Mouse (Mus musculus): ENCODE data around the gene 9430038I01Rik. TPM values are rescaled to one million over a fixed set of nuclear protein-coding genes. Genes with fewer than 3 reads are reported as not detected.

The 9430038I01Rik gene
- total and polyA plus RNA-seq, 3 experiments = 7.4 to 14.6 (median 11.6) TPM

GRCm38 (mm10) chr7:137421236-137421635 lies 10.7 kb upstream of the 9430038I01Rik start:
- Histone ChIP-seq H3K4me2 (ENCODE audit: insufficient read depth, low read depth, poor library complexity, severe bottlenecking) (no peak overlapping the region), H3K27me3 (replicated peaks) (no peaks in the 10 kb centered on the region), H3K36me3 (replicated peaks in 1 of 2; ENCODE audit: control insufficient read depth in 1 of 2, insufficient read depth in 1 of 2, low read length in 1 of 2) (no peaks in the 10 kb centered on the region), H3K27ac (ENCODE audit: insufficient read depth, low read depth) (no peak overlapping the region), H3K4me3 (replicated peaks in 1 of 3; ENCODE audit: low read depth in 2 of 3, low read length in 2 of 3, poor library complexity in 1 of 3) (no peak overlapping the region), H3K9ac (ENCODE audit: insufficient read depth, low read depth) (no peak overlapping the region), H3K79me2 (replicated peaks; ENCODE audit: control insufficient read depth, extremely low read depth, insufficient read depth, poor library complexity, severe bottlenecking) (no peaks in the 10 kb centered on the region), H3K4me1 (ENCODE audit: control insufficient read depth in 1 of 2, insufficient read depth in 2 of 2) (no peaks in the 10 kb centered on the region), H3K9me3 (replicated peaks; ENCODE audit: low read length) (peaks cover 2% of the 10 kb centered on the region)
- dilution Hi-C loops (cut with MboI; ENCODE audit: extremely low pct_ligation_motif_present, extremely low pct_unique_long_range_greater_than_20kb, low sequenced_read_pairs) (no loop called here), in situ Hi-C loops (cut with MboI; ENCODE audit: low pct_ligation_motif_present, low pct_unique_long_range_greater_than_20kb, low sequenced_read_pairs) (no loop called here)
- TF ChIP-seq EP300 (IDR thresholded peaks at IDR 0.05; ENCODE audit: low read length) (no peak), RCOR1 (conservative IDR thresholded peaks at IDR 0.05; ENCODE audit: low read depth, low read length) (no peak), CHD2 (IDR thresholded peaks at IDR 0.05; ENCODE audit: low read length) (no peak), USF2 (conservative IDR thresholded peaks at IDR 0.05; ENCODE audit: low read depth, low read length) (no peak), MYC (IDR thresholded peaks at IDR 0.05; ENCODE audit: low read depth, low read length) (no peak), JUN (IDR thresholded peaks at IDR 0.05; ENCODE audit: insufficient read depth, low read depth, low read length) (no peak), USF1 (IDR thresholded peaks at IDR 0.05; ENCODE audit: low read depth, low read length) (no peak), NRF1 (IDR thresholded peaks at IDR 0.05; ENCODE audit: low read depth, low read length) (no peak), MEF2A (IDR thresholded peaks at IDR 0.05; ENCODE audit: borderline replicate concordance, low read depth, low read length) (no peak), RAD21 (IDR thresholded peaks at IDR 0.05; ENCODE audit: low read depth, low read length) (no peak)
- no peak for DNase-seq (ENCODE audit: extremely low read depth)

- in situ Hi-C loops (cut with MboI; ENCODE audit: low pct_ligation_motif_present, low pct_unique_long_range_greater_than_20kb, low sequenced_read_pairs) = no loop called here
- Histone ChIP-seq H3K4me2 (ENCODE audit: insufficient read depth, low read depth, poor library complexity, severe bottlenecking) (no peak overlapping the region), H3K4me3 (replicated peaks in 1 of 3; ENCODE audit: low read depth in 2 of 3, low read length in 2 of 3, poor library complexity in 1 of 3) (no peak overlapping the region), H3K27ac (ENCODE audit: insufficient read depth, low read depth) (no peak overlapping the region), H3K4me1 (ENCODE audit: control insufficient read depth in 1 of 2, insufficient read depth in 2 of 2) (no peaks in the 10 kb centered on the region), H3K79me2 (replicated peaks; ENCODE audit: control insufficient read depth, extremely low read depth, insufficient read depth, poor library complexity, severe bottlenecking) (no peaks in the 10 kb centered on the region), H3K27me3 (replicated peaks) (no peaks in the 10 kb centered on the region), H3K9me3 (replicated peaks; ENCODE audit: low read length) (peaks cover 2% of the 10 kb centered on the region), H3K36me3 (replicated peaks in 1 of 2; ENCODE audit: control insufficient read depth in 1 of 2, insufficient read depth in 1 of 2, low read length in 1 of 2) (no peaks in the 10 kb centered on the region), H3K9ac (ENCODE audit: insufficient read depth, low read depth) (no peak overlapping the region)
- DNase-seq (ENCODE audit: extremely low read depth) = no peak
- dilution Hi-C loops (cut with MboI; ENCODE audit: extremely low pct_ligation_motif_present, extremely low pct_unique_long_range_greater_than_20kb, low sequenced_read_pairs) = no loop called here
- TF ChIP-seq ZC3H11A (IDR thresholded peaks at IDR 0.05; ENCODE audit: low read depth, low read length) = no peak
- no peak for TF ChIP-seq SMC3 (IDR thresholded peaks at IDR 0.05; ENCODE audit: low read depth, low read length)
- TF ChIP-seq JUND (conservative IDR thresholded peaks at IDR 0.05; ENCODE audit: low read depth, low read length) = no peak
- TF ChIP-seq BHLHE40 (IDR thresholded peaks at IDR 0.05; ENCODE audit: low read depth, low read length) = no peak
- TF ChIP-seq POLR2A (IDR thresholded peaks at IDR 0.05; ENCODE audit: low read depth, low read length) = no peak
- no peak for TF ChIP-seq CHD2 (IDR thresholded peaks at IDR 0.05; ENCODE audit: low read length)
- no peak for TF ChIP-seq TCF12 (IDR thresholded peaks at IDR 0.05; ENCODE audit: low read depth, low read length)
- TF ChIP-seq MAFK (IDR thresholded peaks at IDR 0.05; ENCODE audit: insufficient replicate concordance, low read length) = no peak
- TF ChIP-seq ZKSCAN1 (IDR thresholded peaks at IDR 0.05; ENCODE audit: borderline replicate concordance, low read depth, low read length) = no peak
- TF ChIP-seq GABPA (IDR thresholded peaks at IDR 0.05; ENCODE audit: insufficient replicate concordance, low read depth, low read length) = no peak
- no peak for TF ChIP-seq ELF1 (IDR thresholded peaks at IDR 0.05; ENCODE audit: low read depth, low read length)
- TF ChIP-seq MYC (IDR thresholded peaks at IDR 0.05; ENCODE audit: low read depth, low read length) = no peak
- TF ChIP-seq TBP (conservative IDR thresholded peaks at IDR 0.05; ENCODE audit: low read depth, low read length) = no peak
- no peak for TF ChIP-seq ETS1 (conservative IDR thresholded peaks at IDR 0.05; ENCODE audit: low read depth, low read length)
- no peak for TF ChIP-seq PAX5 (IDR thresholded peaks at IDR 0.05; ENCODE audit: low read length)
- no peak for TF ChIP-seq CTCF (conservative IDR thresholded peaks at IDR 0.05 in 1 of 2, IDR thresholded peaks at IDR 0.05 in 1 of 2; ENCODE audit: low read depth in 2 of 2, low read length in 2 of 2)
- no peak for TF ChIP-seq JUN (IDR thresholded peaks at IDR 0.05; ENCODE audit: insufficient read depth, low read depth, low read length)
- no peak for TF ChIP-seq MAX (IDR thresholded peaks at IDR 0.05; ENCODE audit: low read length)
- no peak for TF ChIP-seq MXI1 (IDR thresholded peaks at IDR 0.05; ENCODE audit: low read depth, low read length)
- no peak for TF ChIP-seq RAD21 (IDR thresholded peaks at IDR 0.05; ENCODE audit: low read depth, low read length)
Measured at GRCm38 (mm10) chr7:137420550-137420949, 10.0 kb upstream of the 9430038I01Rik start.

Measured in CH12.LX (cell line).